Comparison of ENCODE assay signal across 10 mouse cellular contexts in the genomic region with DNA sequence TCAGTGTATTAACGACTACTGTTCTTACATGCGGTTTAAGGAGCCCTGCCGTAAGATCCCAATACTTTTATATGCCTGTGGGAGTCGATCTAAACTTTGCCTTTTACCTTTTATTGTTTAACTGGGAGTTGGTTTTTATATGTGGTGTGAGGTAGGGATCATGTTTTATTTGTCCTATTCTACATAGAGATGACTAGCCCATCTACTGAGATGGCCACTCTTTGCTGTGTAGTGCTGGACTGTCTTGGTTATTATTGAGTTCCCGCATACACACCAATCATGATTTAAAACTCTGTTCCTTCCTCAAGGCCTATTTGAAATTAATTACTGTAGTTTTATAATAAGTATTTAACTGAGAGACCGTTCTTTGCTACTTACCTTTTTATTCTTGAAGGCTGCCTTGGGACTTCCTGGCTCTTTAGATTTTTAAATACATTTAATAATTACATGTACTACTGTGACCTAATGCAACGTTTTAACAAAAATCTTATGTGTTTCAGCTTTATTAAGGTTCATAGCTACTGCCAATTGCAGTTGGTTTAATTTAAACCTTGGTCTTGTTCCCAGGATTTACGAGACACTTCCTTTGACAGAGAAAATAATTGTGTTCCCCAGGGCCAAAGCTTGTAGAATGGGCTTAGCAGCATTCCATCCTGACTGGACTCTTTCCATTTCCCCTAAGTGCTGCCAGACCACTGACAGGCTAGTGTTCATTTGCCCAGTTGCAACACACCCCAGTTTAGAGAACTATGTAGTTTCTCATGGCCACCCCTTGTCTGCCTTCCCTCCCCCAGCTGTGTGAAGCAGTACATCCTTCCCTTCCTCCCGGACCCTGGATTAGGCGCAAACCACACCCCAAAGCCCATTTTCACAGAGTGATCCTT. TPM values are rescaled to one million over a fixed set of nuclear protein-coding genes. Genes with fewer than 3 reads are reported as not detected.
DNase-seq lines count a peak whose midpoint lies in the region; ATAC-seq and TF ChIP-seq lines count a peak whose summit lies in the region.
"Had no signal": no experiment of that assay in that cellular context is flagged by ENCODE, and none has a peak within 500 bp of the region (broad histone marks: within the 10 kb centered on the region; RNA-seq: fewer than 3 reads in every experiment).

No protein-coding gene starts in this region.

- peak; percentile 12 for DNase-seq in gastrocnemius, postnatal 14 days
- DNase-seq in gastrocnemius, postnatal 36 days = no peak
- DNase-seq in 416B (ENCODE audit: low read depth) = peak; percentile 40
- no peak for DNase-seq in natural killer cell, adult 2 months (ENCODE audit: low spot score in 2 of 2)
- DNase-seq in thymus, adult 2 months = no peak
- DNase-seq in frontal cortex, postnatal 36 days (ENCODE audit: low spot score in 2 of 2) = no peak

- no peaks in the 10 kb centered on the region for H3K36me3 ChIP-seq in forebrain, embryonic 16.5 days (ENCODE audit: control insufficient read depth, insufficient read depth)
- H3K36me3 ChIP-seq in limb, embryonic 13.5 days = 0 out of 2 replicates have a peak, but pooled peaks cover 2% of the 10 kb centered on the region
- H3K36me3 ChIP-seq in thymus, adult 2 months (ENCODE audit: control insufficient read depth, insufficient read depth, low read length) = no peaks in the 10 kb centered on the region
- H3K36me3 ChIP-seq: embryonic facial prominence, embryonic 13.5 days had no signal

- WGBS in forebrain, embryonic 16.5 days = 59% methylated on average over 10 of the region's 10 CpGs
- WGBS in limb, embryonic 13.5 days = 21% methylated on average over 10 of the region's 10 CpGs
- 92% methylated on average over 10 of the region's 10 CpGs for WGBS in thymus, adult 2 months

- no peaks in the 10 kb centered on the region for H3K27me3 ChIP-seq in forebrain, embryonic 16.5 days (replicated peaks; ENCODE audit: control insufficient read depth, insufficient read depth, low read length)
- H3K27me3 ChIP-seq in limb, embryonic 13.5 days = peaks cover 28% of the 10 kb centered on the region; the same call in 1 of the 2 replicates
- H3K27me3 ChIP-seq in thymus, adult 2 months (ENCODE audit: control insufficient read depth, insufficient read depth, low read length) = no peaks in the 10 kb centered on the region
- H3K27me3 ChIP-seq: embryonic facial prominence, embryonic 13.5 days had no signal

- peaks cover 3% of the 10 kb centered on the region for H3K4me1 ChIP-seq in forebrain, embryonic 16.5 days (replicated peaks; ENCODE audit: control insufficient read depth, insufficient read depth, low read length)
- peaks cover 30% of the 10 kb centered on the region for H3K4me1 ChIP-seq in limb, embryonic 13.5 days
- no peaks in the 10 kb centered on the region for H3K4me1 ChIP-seq in thymus, adult 2 months (replicated peaks; ENCODE audit: control insufficient read depth, insufficient read depth, low read length)

- TF ChIP-seq POLR2A in thymus, adult 2 months (IDR thresholded peaks at IDR 0.05; ENCODE audit: control insufficient read depth, extremely low read depth, insufficient read depth, low read length, poor library complexity) = no peak

- intact Hi-C loops in gastrocnemius, postnatal 14 days (cut with DNase I; ENCODE audit: low total_unique reads) = no loop called here
- intact Hi-C loops in gastrocnemius, postnatal 36 days (cut with DNase I) = no loop called here

- peak; percentile 82 for ATAC-seq in forebrain, embryonic 16.5 days
- ATAC-seq in limb, embryonic 13.5 days (ENCODE audit: low FRiP score, low read depth) = peak; percentile 86

- H3K9me3 ChIP-seq in forebrain, embryonic 16.5 days (ENCODE audit: control insufficient read depth, low read length) = no peaks in the 10 kb centered on the region
- H3K9me3 ChIP-seq in limb, embryonic 13.5 days = no peaks in the 10 kb centered on the region
- H3K9me3 ChIP-seq: embryonic facial prominence, embryonic 13.5 days; G1E had no signal

- no peak overlapping the region for H3K9ac ChIP-seq in forebrain, embryonic 16.5 days (replicated peaks; ENCODE audit: low read depth, low read length)
- H3K9ac ChIP-seq in limb, embryonic 13.5 days = no peak overlapping the region
- H3K9ac ChIP-seq: embryonic facial prominence, embryonic 13.5 days had no signal

- no peak for TF ChIP-seq CTCF in thymus, adult 2 months (IDR thresholded peaks at IDR 0.05; ENCODE audit: borderline replicate concordance, control insufficient read depth, extremely low read depth, insufficient read depth, low read length, poor library complexity)

- H3K4me2 ChIP-seq in forebrain, embryonic 16.5 days (ENCODE audit: low read length) = no peak overlapping the region
- no peak overlapping the region for H3K4me2 ChIP-seq in limb, embryonic 13.5 days (replicated peaks)
- H3K4me2 ChIP-seq: embryonic facial prominence, embryonic 13.5 days had no signal

- no peak overlapping the region for H3K27ac ChIP-seq in forebrain, embryonic 16.5 days (ENCODE audit: low read length)
- 0 out of 2 replicates have a peak overlapping the region, but pooled peaks have one; percentile 48 for H3K27ac ChIP-seq in limb, embryonic 13.5 days
- H3K27ac ChIP-seq in thymus, adult 2 months (ENCODE audit: control insufficient read depth, insufficient read depth, low read length) = no peak overlapping the region
- H3K27ac ChIP-seq: embryonic facial prominence, embryonic 13.5 days had no signal

- H3K4me3 ChIP-seq in forebrain, embryonic 16.5 days (replicated peaks; ENCODE audit: low read length) = no peak overlapping the region
- no peak overlapping the region for H3K4me3 ChIP-seq in limb, embryonic 13.5 days
- H3K4me3 ChIP-seq in thymus, adult 2 months (ENCODE audit: control insufficient read depth, insufficient read depth, low read length) = no peak overlapping the region
- H3K4me3 ChIP-seq: embryonic facial prominence, embryonic 13.5 days had no signal

RNA-seq across cellular contexts. Expression of a gene that starts 17.9 kb away (rescaled TPM):
- total RNA-seq in gastrocnemius, postnatal 14 days (2021) = not detected
- total RNA-seq in gastrocnemius, postnatal 36 days (2021) = not detected
- 1.4 and 2.0 TPM in 2 replicates for polyA plus RNA-seq in forebrain, embryonic 16.5 days (2015; fragmentation: Nextera tagmentation; extraction: Ambion mirVana)
- 2.5 and 2.6 TPM in 2 replicates for polyA plus RNA-seq in limb, embryonic 13.5 days (2015; fragmentation: Nextera tagmentation; extraction: Ambion mirVana)
- polyA plus RNA-seq in thymus, adult 2 months (2012; rRNA removed) = 10.0 and 10.9 TPM in 2 replicates
- polyA plus RNA-seq: G1E had no signal

RNA-seq across cellular contexts. Expression of a gene that starts 57.5 kb away (rescaled TPM):
- 1 to 10 TPM; 6.3 to 7.5 TPM for total RNA-seq in gastrocnemius, postnatal 14 days (2021)
- total RNA-seq in gastrocnemius, postnatal 36 days (2021) = 1 to 10 TPM; 6.1 to 6.5 TPM
- polyA plus RNA-seq in forebrain, embryonic 16.5 days (2015; fragmentation: Nextera tagmentation; extraction: Ambion mirVana) = 43.7 and 48.1 TPM in 2 replicates
- polyA plus RNA-seq in limb, embryonic 13.5 days (2015; fragmentation: Nextera tagmentation; extraction: Ambion mirVana) = 44.4 and 46.7 TPM in 2 replicates
- polyA plus RNA-seq in thymus, adult 2 months (2012; rRNA removed) = 10.2 and 10.9 TPM in 2 replicates

RNA-seq across cellular contexts. Expression of a gene that starts 57.7 kb away (rescaled TPM):
- total RNA-seq in gastrocnemius, postnatal 14 days (2021) = 1 to 10 TPM; 8.4 to 9.2 TPM
- 10 to 100 TPM in 1 of 2 experiments, 1 to 10 TPM in 1; 8.5 to 14.5 TPM for total RNA-seq in gastrocnemius, postnatal 36 days (2021)
- polyA plus RNA-seq in forebrain, embryonic 16.5 days (2015; fragmentation: Nextera tagmentation; extraction: Ambion mirVana) = 15.5 and 16.8 TPM in 2 replicates
- 23.7 and 28.4 TPM in 2 replicates for polyA plus RNA-seq in limb, embryonic 13.5 days (2015; fragmentation: Nextera tagmentation; extraction: Ambion mirVana)
- 8.9 and 9.6 TPM in 2 replicates for polyA plus RNA-seq in thymus, adult 2 months (2012; rRNA removed)

Comparison
In these comparisons a context has a peak if more than half of its experiments do, and no peak if none do; other contexts are left out.
1. DNase-seq: peak in gastrocnemius, postnatal 14 days (single experiment) and 416B (single experiment); none in gastrocnemius, postnatal 36 days (0 of 2), natural killer cell, adult 2 months (0 of 2), thymus, adult 2 months (single experiment) and frontal cortex, postnatal 36 days (0 of 2).